Mouse (Mus musculus) ES-E14 (cell line): ENCODE results near the gene Slc37a2. TPM values are rescaled to one million over a fixed set of nuclear protein-coding genes. Genes with fewer than 3 reads are reported as not detected.

Experiments used
- DNase-seq: peaks from one replicate; pipeline ENCODE4 v3.0.0-alpha.2; 2013; ENCODE audit warnings: low read depth, low spot score
- H3K27ac ChIP-seq: 2 replicates; pipeline ENCODE4 v1.5.1; 2012; ENCODE audit warnings: low read depth, mild to moderate bottlenecking, low read length, moderate library complexity, mixed read lengths; ENCODE audit not compliant: poor library complexity, insufficient read depth, severe bottlenecking
- H3K36me3 ChIP-seq: 2 replicates; pipeline ENCODE4 v1.6.1; 2012; ENCODE audit warnings: mild to moderate bottlenecking, low read length, moderate library complexity, mixed read lengths; ENCODE audit not compliant: control insufficient read depth, poor library complexity, insufficient read depth, severe bottlenecking
- H3K4me1 ChIP-seq, 2 experiments: fragments of 150-350 bp in 1 of 2; sonication (generic) in 1 of 2; 2 replicates each; pipeline ENCODE4 v1.6.1; 2012; ENCODE audit warnings: low read length in 2 of 2, mild to moderate bottlenecking in 1 of 2, mixed read lengths in 1 of 2; ENCODE audit not compliant: control insufficient read depth in 2 of 2, insufficient read depth in 2 of 2, poor library complexity in 1 of 2
- H3K4me3 ChIP-seq, 2 experiments: fragments of 150-350 bp in 1 of 2; sonication (generic) in 1 of 2; 2 replicates each; pipeline ENCODE4 v1.5.1; 2012; ENCODE audit warnings: low read length in 2 of 2, low read depth in 1 of 2, mild to moderate bottlenecking in 1 of 2, mixed read lengths in 1 of 2; ENCODE audit not compliant: insufficient read depth in 1 of 2, poor library complexity in 1 of 2, severe bottlenecking in 1 of 2
- H3K9ac ChIP-seq: 2 replicates; pipeline ENCODE4 v1.6.1; 2012; ENCODE audit warnings: low read depth, mild to moderate bottlenecking, low read length, mixed read lengths; ENCODE audit not compliant: poor library complexity, insufficient read depth, severe bottlenecking
- H3K9me3 ChIP-seq: fragments of 150-350 bp; sonication (generic); 2 replicates; pipeline ENCODE4 v1.6.1; 2012; ENCODE audit warnings: low read depth, mild to moderate bottlenecking, low read length; ENCODE audit not compliant: control insufficient read depth, insufficient read depth
- CHD2 ChIP-seq: IDR thresholded peaks from 2 replicates; pipeline ENCODE4 v1.6.1; 2014; ENCODE audit warnings: mild to moderate bottlenecking, low read depth, low read length, inconsistent platforms
- HCFC1 ChIP-seq: IDR thresholded peaks from 2 replicates; pipeline ENCODE4 v1.6.1; 2012; ENCODE audit warnings: low read length, inconsistent platforms, borderline replicate concordance; ENCODE audit not compliant: insufficient read depth
- MAFK ChIP-seq: IDR thresholded peaks from 2 replicates; pipeline ENCODE4 v1.6.1; 2014; ENCODE audit warnings: mild to moderate bottlenecking, low read depth, low read length, inconsistent platforms; ENCODE audit not compliant: insufficient read depth
- ZC3H11A ChIP-seq: IDR thresholded peaks from 2 replicates; pipeline ENCODE4 v1.6.1; 2012; ENCODE audit warnings: low read depth, mild to moderate bottlenecking, inconsistent platforms, low read length, borderline replicate concordance
- ZNF384 ChIP-seq: IDR thresholded peaks from 2 replicates; pipeline ENCODE4 v1.6.1; 2012; ENCODE audit warnings: low read depth, low read length, inconsistent platforms
- in situ Hi-C, 2 experiments: fragments of 600-800 bp; cut with MboI; formaldehyde crosslinking; loops; one replicate each; pipeline ENCODE4 v1.15.1; 2025; ENCODE audit warnings: low sequenced_read_pairs in 2 of 2, inconsistent platforms in 1 of 2; ENCODE audit not compliant: unreplicated experiment in 2 of 2
- total RNA-seq: library from RNA; depleted of rRNA; stranded (reverse); fragments of 300-350 nt; gene quantifications from 2 replicates; pipeline ENCODE4 v1.2.3, GENCODE M21; 2012

Gene Slc37a2
- total RNA-seq, 1 experiment = 5.8 TPM

GRCm38 (mm10) chr9:37188024-37188423, 67.5 kb downstream of the Slc37a2 start:
- no peak for DNase-seq
- no peak overlapping the region for H3K27ac ChIP-seq
- TF ChIP-seq HCFC1 = no peak
- in situ Hi-C loops = no loop called here
- H3K4me1 ChIP-seq = no peaks in the 10 kb centered on the region
- no peaks in the 10 kb centered on the region for H3K36me3 ChIP-seq
- no peak overlapping the region; the same call in 1 of the 2 replicates for H3K9ac ChIP-seq
- H3K9me3 ChIP-seq = no peaks in the 10 kb centered on the region
- no peak overlapping the region for H3K4me3 ChIP-seq

DNA sequence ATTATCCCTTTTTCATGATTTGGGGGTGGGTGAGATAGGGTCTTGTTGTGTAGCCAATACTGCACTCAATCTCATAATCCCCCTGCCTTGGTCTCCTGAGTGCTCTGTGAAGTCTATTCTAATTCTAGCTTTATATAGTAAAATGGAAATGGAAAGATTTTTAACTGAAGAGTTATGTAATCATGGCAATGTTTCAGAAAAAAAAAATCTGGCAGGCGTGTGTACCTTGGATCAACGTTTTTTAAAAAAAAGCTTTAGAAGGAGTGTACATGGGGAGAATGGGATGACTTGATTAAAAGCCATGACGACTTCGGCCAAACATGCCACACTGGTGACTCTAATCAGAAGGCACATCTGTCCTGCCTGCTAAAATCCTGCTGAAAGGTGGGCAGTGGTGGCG, 68.1 kb downstream of the Slc37a2 start:
- in situ Hi-C loops = no loop called here
- H3K9ac ChIP-seq = no peak overlapping the region
- no peaks in the 10 kb centered on the region for H3K4me1 ChIP-seq
- no peak overlapping the region for H3K4me3 ChIP-seq
- DNase-seq = no peak
- TF ChIP-seq ZNF384 = no peak
- TF ChIP-seq CHD2 = no peak
- no peak for TF ChIP-seq MAFK
- no peak for TF ChIP-seq ZC3H11A
- no peak for TF ChIP-seq HCFC1
- H3K9me3 ChIP-seq = no peaks in the 10 kb centered on the region
- H3K27ac ChIP-seq = no peak overlapping the region
- no peaks in the 10 kb centered on the region for H3K36me3 ChIP-seq

DNA sequence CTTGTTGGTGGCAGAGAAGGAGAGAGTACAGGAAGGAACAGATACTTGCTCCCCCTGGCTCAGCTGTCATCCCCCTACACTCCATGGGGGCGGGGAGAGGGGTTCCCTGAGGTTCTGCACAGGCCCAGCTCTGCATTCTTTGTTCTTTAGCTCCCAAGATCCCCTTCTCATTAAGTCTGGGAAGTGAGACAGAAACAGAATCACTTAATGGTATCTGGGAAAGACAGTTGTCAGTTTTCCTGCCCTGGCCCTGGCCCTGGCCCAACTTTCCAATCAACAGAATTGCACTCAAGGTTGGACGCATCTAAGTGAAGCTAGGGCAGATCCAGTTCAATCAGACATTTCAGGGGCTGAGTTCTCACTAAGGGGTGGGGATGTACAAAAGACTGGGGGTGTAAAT, 72.4 kb downstream of the Slc37a2 start:
- Histone ChIP-seq H3K36me3 (no peaks in the 10 kb centered on the region), H3K4me3 (no peak overlapping the region), H3K4me1 (no peaks in the 10 kb centered on the region), H3K27ac (no peak overlapping the region), H3K9ac (no peak overlapping the region), H3K9me3 (no peaks in the 10 kb centered on the region)
- DNase-seq = no peak
- in situ Hi-C loops = no loop called here
- TF ChIP-seq ZC3H11A = no peak
- 0 out of 2 replicates have a peak, but pooled peaks have one; percentile 21 for TF ChIP-seq MAFK
- no peak for TF ChIP-seq HCFC1

DNA sequence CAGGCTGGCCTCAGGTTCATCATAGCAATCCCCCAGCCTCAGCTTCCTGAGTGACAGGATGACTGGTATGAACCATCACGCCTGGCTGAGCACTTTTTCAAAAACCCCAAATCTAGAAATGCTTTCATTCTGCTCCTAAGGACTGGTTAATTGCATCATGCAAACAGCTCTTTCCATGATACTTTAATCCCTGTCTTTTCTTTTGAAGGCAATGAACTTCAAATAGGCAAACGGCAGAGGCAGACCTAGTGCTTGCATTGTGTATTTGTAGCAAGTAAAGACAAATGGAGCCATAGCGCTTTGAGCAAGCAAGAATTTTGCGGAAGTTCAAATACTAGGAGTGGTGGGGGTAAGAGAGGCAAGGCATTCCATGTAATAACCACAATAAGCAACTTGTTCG, 73.9 kb downstream of the Slc37a2 start:
- H3K27ac ChIP-seq = no peak overlapping the region
- no peak for TF ChIP-seq HCFC1
- TF ChIP-seq CHD2 = no peak
- no peak for TF ChIP-seq MAFK
- no peak for TF ChIP-seq ZNF384
- TF ChIP-seq ZC3H11A = no peak
- no peaks in the 10 kb centered on the region for H3K36me3 ChIP-seq
- H3K4me3 ChIP-seq = no peak overlapping the region
- DNase-seq = no peak
- no peaks in the 10 kb centered on the region for H3K9me3 ChIP-seq
- H3K4me1 ChIP-seq = peaks cover 3 to 4% of the 10 kb centered on the region in 2 experiments
- in situ Hi-C loops = no loop called here
- H3K9ac ChIP-seq = no peak overlapping the region

GRCm38 (mm10) chr9:37179596-37179995, 75.9 kb downstream of the Slc37a2 start:
- H3K9me3 ChIP-seq = no peaks in the 10 kb centered on the region
- no peak overlapping the region for H3K9ac ChIP-seq
- no peak overlapping the region for H3K4me3 ChIP-seq
- in situ Hi-C loops = no loop called here
- no peaks in the 10 kb centered on the region for H3K36me3 ChIP-seq
- DNase-seq = no peak
- H3K4me1 ChIP-seq = peaks cover 4 to 5% of the 10 kb centered on the region in 2 experiments
- TF ChIP-seq MAFK (no peak), ZNF384 (no peak), ZC3H11A (no peak), HCFC1 (no peak), CHD2 (no peak)
- no peak overlapping the region for H3K27ac ChIP-seq
